Mouse (Mus musculus): Measurements from ENCODE around the gene Fahd1.
A peak's percentile ranks its signal among the peaks of the same experiment; 100 is the strongest.

The Fahd1 gene

GRCm38 (mm10) chr17:24847386-24847785 lies 2.8 kb downstream of the Fahd1 start:
- DNase-seq (ENCODE audit: low read depth, low spot score), result no peak

DNA sequence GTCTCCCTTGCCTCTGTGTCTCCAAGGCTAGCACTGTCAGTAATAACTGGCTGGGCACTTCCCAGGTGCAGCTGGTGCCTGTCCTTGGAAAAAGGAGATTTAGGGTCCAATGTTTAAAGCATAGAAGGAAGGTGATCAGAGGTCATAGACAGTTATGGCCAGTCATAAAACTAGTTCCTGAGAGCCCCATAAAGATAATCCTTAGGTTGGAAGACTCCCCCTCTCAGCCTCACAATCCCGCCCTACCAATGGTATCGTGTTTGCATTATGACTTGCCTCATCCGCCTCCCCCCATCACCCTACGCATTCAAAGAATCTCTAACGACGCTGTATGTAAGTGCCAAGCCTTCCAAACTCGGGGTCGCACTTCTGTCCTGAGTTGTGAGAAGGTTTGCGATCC lies 5.6 kb downstream of the Fahd1 start:
- DNase-seq (ENCODE audit: low read depth, low spot score), result no peak

GRCm38 (mm10) chr17:24842631-24843030 lies 7.5 kb downstream of the Fahd1 start:
- DNase-seq (ENCODE audit: low read depth, low spot score), result no peak

DNA sequence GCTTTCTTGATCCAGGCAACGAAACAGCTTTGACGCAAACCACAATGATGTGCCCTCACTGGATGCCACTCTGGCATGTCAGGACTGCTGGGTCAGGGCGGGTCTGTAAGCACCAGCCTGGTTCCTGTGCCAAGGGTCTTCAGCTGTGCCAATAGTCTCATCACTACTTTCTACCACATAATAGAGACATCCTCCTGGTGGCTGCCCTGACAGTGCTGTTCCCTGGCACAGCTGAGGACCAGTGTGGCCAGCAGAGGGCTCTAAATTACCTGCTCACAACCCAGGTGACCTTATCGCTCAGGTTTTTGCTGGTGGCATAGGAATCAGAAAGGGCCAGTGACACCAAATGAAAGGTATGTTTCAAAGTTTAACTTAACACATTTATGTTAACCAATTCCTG lies 9.0 kb downstream of the Fahd1 start:
- no peak for DNase-seq (ENCODE audit: low read depth, low spot score)

- DNase-seq (ENCODE audit: low read depth, low spot score), result no peak
Observed at GRCm38 (mm10) chr17:24840341-24840740, 9.8 kb downstream of the Fahd1 start.

GRCm38 (mm10) chr17:24839842-24840241 lies 10.3 kb downstream of the Fahd1 start, which contains the start of gene Hagh:
Hagh (plus strand) TSS chr17:24840143.
- DNase-seq (ENCODE audit: low read depth, low spot score), result no peak

- DNase-seq (ENCODE audit: low read depth, low spot score), result no peak
Observed at GRCm38 (mm10) chr17:24821351-24822280, 28.5 kb downstream of the Fahd1 start.

- DNase-seq (ENCODE audit: low read depth, low spot score), result no peak
Observed at GRCm38 (mm10) chr17:24819469-24819868, 30.7 kb downstream of the Fahd1 start.

GRCm38 (mm10) chr17:24818172-24818571 lies 32.0 kb downstream of the Fahd1 start:
- no peak for DNase-seq (ENCODE audit: low read depth, low spot score)

GRCm38 (mm10) chr17:24817503-24817902 lies 32.7 kb downstream of the Fahd1 start:
- DNase-seq (ENCODE audit: low read depth, low spot score), result no peak

- no peak for DNase-seq (ENCODE audit: low read depth, low spot score)
Observed at GRCm38 (mm10) chr17:24815256-24815655, 34.9 kb downstream of the Fahd1 start.

GRCm38 (mm10) chr17:24812215-24812614 lies 37.9 kb downstream of the Fahd1 start:
- no peak for DNase-seq (ENCODE audit: low read depth, low spot score)

GRCm38 (mm10) chr17:24811211-24811610 lies 39.0 kb downstream of the Fahd1 start:
- DNase-seq (ENCODE audit: low read depth, low spot score), result peak; percentile 79

- DNase-seq (ENCODE audit: low read depth, low spot score), result peak; percentile 89
Observed at GRCm38 (mm10) chr17:24803952-24804951, 45.9 kb downstream of the Fahd1 start, which contains the start of gene Meiob. Meiob (plus strand) TSS chr17:24804289.

DNA sequence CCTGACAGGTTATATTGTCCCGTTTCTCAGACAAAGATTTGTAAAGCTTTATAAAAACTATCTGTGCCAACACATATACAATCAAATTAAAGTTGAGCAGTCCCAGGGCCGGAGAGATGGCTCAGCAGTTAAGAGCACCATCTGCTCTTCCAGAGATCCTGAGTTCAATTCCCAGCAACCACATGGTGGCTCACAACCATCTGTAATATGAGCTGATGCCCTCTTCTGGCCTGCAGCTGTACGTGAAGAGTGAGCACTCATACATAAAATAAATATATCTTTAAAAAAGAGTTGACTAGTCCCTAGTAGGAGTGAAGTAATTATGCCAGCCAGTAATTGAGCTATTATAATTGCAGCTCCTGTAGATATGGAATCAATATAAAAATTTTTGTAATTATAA lies 49.6 kb downstream of the Fahd1 start:
- DNase-seq (ENCODE audit: low read depth, low spot score), result no peak

GRCm38 (mm10) chr17:24799476-24799875 lies 50.7 kb downstream of the Fahd1 start:
- no peak for DNase-seq (ENCODE audit: low read depth, low spot score)

All from ZHBTc4 (cell line).